Mouse (Mus musculus) bone marrow macrophage, adult 2 months (primary cell): ENCODE measurements around the gene Dlst.

Experiments used
- CTCF ChIP-seq: IDR thresholded peaks from 2 replicates; pipeline ENCODE4 v1.5.1; 2012; ENCODE audit warnings: low read depth, mild to moderate bottlenecking, low read length, moderate library complexity
- POLR2A ChIP-seq: IDR thresholded peaks from 2 replicates; pipeline ENCODE4 v1.6.1; 2012; ENCODE audit warnings: mild to moderate bottlenecking, low read depth, low read length, borderline replicate concordance

- TF ChIP-seq POLR2A (no peak), CTCF (no peak)
These were observed 7.5 kb upstream of the Dlst start for GRCm38 (mm10) chr12:85103096-85103495.
